Mouse (Mus musculus): ENCODE data around the gene Cdk14. TPM values are rescaled to one million over a fixed set of nuclear protein-coding genes. Genes with fewer than 3 reads are reported as not detected.

Cdk14 gene
- polyA plus RNA-seq, 1 experiment from 2014 or later: 21.8 TPM

GRCm38 (mm10) chr5:5261725-5262296, 158.3 kb downstream of the Cdk14 start:
- Histone ChIP-seq H3K9me3 (ENCODE audit: control insufficient read depth, low read length) (no peaks in the 10 kb centered on the region), H3K27me3 (ENCODE audit: control insufficient read depth, insufficient read depth, low read length) (no peaks in the 10 kb centered on the region), H3K9ac (ENCODE audit: low read length) (peak overlapping the region; percentile 59), H3K4me2 (ENCODE audit: low read length) (peak overlapping the region; percentile 58), H3K36me3 (ENCODE audit: control insufficient read depth, insufficient read depth, low read length) (no peaks in the 10 kb centered on the region), H3K27ac (replicated peaks in 1 of 2; ENCODE audit: control insufficient read depth in 1 of 2, insufficient read depth in 1 of 2, low read depth in 2 of 2, low read length in 2 of 2) (peak overlapping the region; percentile 73 to 87), H3K4me1 (ENCODE audit: control insufficient read depth in 2 of 2, insufficient read depth in 2 of 2, low read length in 2 of 2) (peaks cover 12 to 41% of the 10 kb centered on the region in 2 experiments), H3K4me3 (ENCODE audit: control insufficient read depth in 1 of 2, insufficient read depth in 1 of 2, low read depth in 1 of 2, low read length in 2 of 2) (peak overlapping the region in 1 of 2 experiments; percentile 22; a peak in 2 of 4 replicates)
- 56% methylated on average over 14 of the region's 14 CpGs for WGBS
- 0 out of 2 replicates have a peak, but pooled peaks have one; percentile 13 for ATAC-seq (ENCODE audit: insufficient number of reproducible peaks, insufficient read depth, low FRiP score, low read depth)

DNA sequence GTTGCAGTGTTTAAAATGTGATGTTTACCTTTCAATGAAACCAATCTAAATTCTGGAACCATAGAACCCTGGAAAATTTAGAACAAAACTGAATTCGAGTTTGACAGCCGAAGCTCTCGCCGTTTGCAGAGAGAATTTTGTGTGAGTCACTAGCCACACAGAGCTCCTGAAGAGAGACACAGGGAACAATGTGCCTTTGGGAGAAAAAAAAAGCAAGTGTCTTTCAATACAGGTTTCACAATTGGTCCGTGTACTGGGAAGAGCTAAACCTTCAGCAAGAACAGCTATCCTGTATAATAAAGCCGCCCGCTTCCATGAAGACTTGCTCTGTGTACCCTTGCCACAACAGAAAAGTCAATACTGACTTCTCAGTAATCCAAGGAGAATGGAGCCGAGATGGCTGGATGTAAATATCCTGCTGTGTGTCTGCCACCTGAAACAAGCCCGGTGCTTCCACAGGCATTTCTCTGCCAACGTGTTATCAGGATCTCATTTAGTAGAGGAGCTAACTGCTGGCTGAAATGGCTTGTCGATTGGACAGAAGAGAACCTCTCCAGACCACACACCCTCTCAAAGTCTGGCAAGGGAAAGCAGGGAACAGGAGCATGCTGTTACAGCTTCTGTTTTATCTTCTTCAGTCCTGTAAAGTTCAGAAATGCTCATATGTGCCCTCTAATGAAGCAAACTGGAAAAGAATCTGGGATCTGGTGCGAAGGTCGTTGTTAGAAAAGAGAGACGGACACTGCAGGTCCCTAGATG, 159.0 kb downstream of the Cdk14 start:
- Histone ChIP-seq H3K27me3 (ENCODE audit: control insufficient read depth, insufficient read depth, low read length) (no peaks in the 10 kb centered on the region), H3K27ac (replicated peaks in 1 of 2; ENCODE audit: control insufficient read depth in 1 of 2, insufficient read depth in 1 of 2, low read depth in 2 of 2, low read length in 2 of 2) (peak overlapping the region; percentile 73 to 87), H3K4me3 (ENCODE audit: control insufficient read depth in 1 of 2, insufficient read depth in 1 of 2, low read depth in 1 of 2, low read length in 2 of 2) (peak overlapping the region in 1 of 2 experiments; percentile 22; a peak in 3 of 4 replicates), H3K4me1 (ENCODE audit: control insufficient read depth in 2 of 2, insufficient read depth in 2 of 2, low read length in 2 of 2) (peaks cover 12 to 41% of the 10 kb centered on the region in 2 experiments), H3K9ac (ENCODE audit: low read length) (peak overlapping the region; percentile 59), H3K36me3 (ENCODE audit: control insufficient read depth, insufficient read depth, low read length) (no peaks in the 10 kb centered on the region), H3K4me2 (ENCODE audit: low read length) (peak overlapping the region; percentile 58), H3K9me3 (ENCODE audit: control insufficient read depth, low read length) (no peaks in the 10 kb centered on the region)
- 36% methylated on average over 14 of the region's 14 CpGs for WGBS
- ATAC-seq (ENCODE audit: insufficient number of reproducible peaks, insufficient read depth, low FRiP score, low read depth): peak; percentile 72; the same call in 1 of the 2 replicates

GRCm38 (mm10) chr5:5260309-5260708, 159.8 kb downstream of the Cdk14 start:
- Histone ChIP-seq H3K9me3 (ENCODE audit: control insufficient read depth, low read length) (no peaks in the 10 kb centered on the region), H3K27me3 (ENCODE audit: control insufficient read depth, insufficient read depth, low read length) (no peaks in the 10 kb centered on the region), H3K36me3 (ENCODE audit: control insufficient read depth, insufficient read depth, low read length) (no peaks in the 10 kb centered on the region), H3K9ac (ENCODE audit: low read length) (no peak overlapping the region), H3K27ac (replicated peaks in 1 of 2; ENCODE audit: control insufficient read depth in 1 of 2, insufficient read depth in 1 of 2, low read depth in 2 of 2, low read length in 2 of 2) (peak overlapping the region in 1 of 2 experiments; percentile 10; a peak in 2 of 4 replicates), H3K4me1 (ENCODE audit: control insufficient read depth in 2 of 2, insufficient read depth in 2 of 2, low read length in 2 of 2) (peaks cover 12 to 37% of the 10 kb centered on the region in 2 experiments), H3K4me3 (ENCODE audit: control insufficient read depth in 1 of 2, insufficient read depth in 1 of 2, low read depth in 1 of 2, low read length in 2 of 2) (no peak overlapping the region), H3K4me2 (ENCODE audit: low read length) (0 out of 2 replicates have a peak overlapping the region, but pooled peaks have one; percentile 58)
- 34% methylated on average over 7 of the region's 7 CpGs for WGBS
- no peak for ATAC-seq (ENCODE audit: insufficient number of reproducible peaks, insufficient read depth, low FRiP score, low read depth)

DNA sequence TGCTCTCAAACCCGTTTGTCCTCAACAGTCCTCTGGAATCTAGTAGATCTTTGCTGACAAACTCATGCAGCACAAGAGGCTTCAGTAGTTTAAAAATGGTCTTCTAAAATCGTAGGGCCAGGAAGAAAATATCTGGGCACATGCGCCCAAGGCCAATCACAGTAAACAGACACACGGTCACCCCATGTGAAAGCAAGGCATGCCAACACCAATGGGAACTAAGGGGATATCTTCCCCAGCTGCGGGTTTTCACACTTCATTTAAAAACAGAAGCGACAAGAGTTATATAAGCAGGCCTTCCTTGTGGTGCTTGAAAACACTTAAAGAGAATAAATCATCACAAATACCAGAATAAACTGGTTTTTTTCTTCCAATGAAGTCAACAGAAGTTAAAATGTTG, 165.7 kb downstream of the Cdk14 start:
- H3K4me2 ChIP-seq (ENCODE audit: low read length): no peak overlapping the region

DNA sequence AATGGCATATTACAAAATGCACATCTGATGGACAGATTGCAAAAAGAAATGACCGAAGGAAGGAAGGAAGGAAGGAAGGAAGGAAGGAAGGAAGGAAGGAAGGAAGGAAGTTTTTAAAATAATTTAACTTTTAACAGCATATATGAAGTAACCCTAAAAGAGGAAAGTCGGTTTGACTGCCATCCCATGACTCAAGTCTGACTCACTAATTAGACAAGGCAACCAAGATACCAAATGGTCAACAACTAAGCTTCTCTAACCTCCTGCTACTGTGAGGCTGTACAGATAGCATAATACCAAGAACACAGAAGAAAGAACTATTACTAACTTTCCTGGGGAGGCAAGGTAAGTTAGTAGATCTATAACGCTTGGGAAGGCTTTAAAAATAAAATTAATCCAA, 166.9 kb downstream of the Cdk14 start:
- peaks cover 0 to 2% of the 10 kb centered on the region in 2 experiments; a peak in 1 of 4 replicates for H3K4me1 ChIP-seq (ENCODE audit: control insufficient read depth in 2 of 2, insufficient read depth in 2 of 2, low read length in 2 of 2)
- no peaks in the 10 kb centered on the region for H3K9me3 ChIP-seq (ENCODE audit: control insufficient read depth, low read length)
- no peak overlapping the region for H3K9ac ChIP-seq (ENCODE audit: low read length)
- no peak overlapping the region for H3K4me3 ChIP-seq (ENCODE audit: control insufficient read depth in 1 of 2, insufficient read depth in 1 of 2, low read depth in 1 of 2, low read length in 2 of 2)
- H3K27me3 ChIP-seq (ENCODE audit: control insufficient read depth, insufficient read depth, low read length): no peaks in the 10 kb centered on the region
- H3K36me3 ChIP-seq (ENCODE audit: control insufficient read depth, insufficient read depth, low read length): 0 out of 2 replicates have a peak, but pooled peaks cover 2% of the 10 kb centered on the region
- H3K27ac ChIP-seq (replicated peaks in 1 of 2; ENCODE audit: control insufficient read depth in 1 of 2, insufficient read depth in 1 of 2, low read depth in 2 of 2, low read length in 2 of 2): no peak overlapping the region
- no peak for ATAC-seq (ENCODE audit: insufficient number of reproducible peaks, insufficient read depth, low FRiP score, low read depth)
- 85% methylated on average over 3 of the region's 3 CpGs for WGBS
- H3K4me2 ChIP-seq (ENCODE audit: low read length): no peak overlapping the region

More for the DNA sequence above, 165.7 kb downstream of the Cdk14 start:
- Histone ChIP-seq H3K36me3 (ENCODE audit: control insufficient read depth, insufficient read depth, low read length) (no peaks in the 10 kb centered on the region), H3K9me3 (ENCODE audit: control insufficient read depth, low read length) (no peaks in the 10 kb centered on the region), H3K4me3 (ENCODE audit: control insufficient read depth in 1 of 2, insufficient read depth in 1 of 2, low read depth in 1 of 2, low read length in 2 of 2) (no peak overlapping the region), H3K27ac (replicated peaks in 1 of 2; ENCODE audit: control insufficient read depth in 1 of 2, insufficient read depth in 1 of 2, low read depth in 2 of 2, low read length in 2 of 2) (no peak overlapping the region), H3K4me1 (ENCODE audit: control insufficient read depth in 2 of 2, insufficient read depth in 2 of 2, low read length in 2 of 2) (peaks cover 0 to 8% of the 10 kb centered on the region in 2 experiments; a peak in 2 of 4 replicates), H3K9ac (ENCODE audit: low read length) (no peak overlapping the region), H3K27me3 (ENCODE audit: control insufficient read depth, insufficient read depth, low read length) (no peaks in the 10 kb centered on the region)
- no peak for ATAC-seq (ENCODE audit: insufficient number of reproducible peaks, insufficient read depth, low FRiP score, low read depth)
- 80% methylated on average over 6 of the region's 6 CpGs for WGBS

DNA sequence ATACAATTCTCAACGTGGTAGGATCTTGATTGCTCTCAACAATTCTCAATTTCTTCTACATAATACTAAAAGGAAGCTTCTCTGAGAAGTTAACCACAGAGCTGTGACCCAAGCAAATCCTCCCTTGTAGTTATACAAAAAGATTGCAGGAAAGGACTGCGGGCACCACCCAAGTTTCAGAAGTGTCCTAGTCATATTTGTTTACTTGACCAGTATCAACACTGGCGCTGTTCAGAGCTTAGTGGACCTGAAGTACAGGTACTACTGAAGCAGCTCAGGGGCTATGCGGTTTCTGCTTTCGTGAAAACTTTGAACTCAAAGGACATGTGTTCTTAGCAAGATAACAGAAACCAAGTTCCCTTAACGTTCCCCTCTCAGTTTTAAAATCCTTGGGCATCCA, 172.4 kb downstream of the Cdk14 start:
- Histone ChIP-seq H3K27ac (replicated peaks in 1 of 2; ENCODE audit: control insufficient read depth in 1 of 2, insufficient read depth in 1 of 2, low read depth in 2 of 2, low read length in 2 of 2) (no peak overlapping the region), H3K9ac (ENCODE audit: low read length) (no peak overlapping the region), H3K27me3 (ENCODE audit: control insufficient read depth, insufficient read depth, low read length) (no peaks in the 10 kb centered on the region), H3K4me1 (ENCODE audit: control insufficient read depth in 2 of 2, insufficient read depth in 2 of 2, low read length in 2 of 2) (0 out of 4 replicates have a peak, but pooled peaks cover 0 to 3% of the 10 kb centered on the region in 2 experiments), H3K4me2 (ENCODE audit: low read length) (no peak overlapping the region), H3K36me3 (ENCODE audit: control insufficient read depth, insufficient read depth, low read length) (0 out of 2 replicates have a peak, but pooled peaks cover 3% of the 10 kb centered on the region), H3K4me3 (ENCODE audit: control insufficient read depth in 1 of 2, insufficient read depth in 1 of 2, low read depth in 1 of 2, low read length in 2 of 2) (no peak overlapping the region), H3K9me3 (ENCODE audit: control insufficient read depth, low read length) (no peaks in the 10 kb centered on the region)
- no peak for ATAC-seq (ENCODE audit: insufficient number of reproducible peaks, insufficient read depth, low FRiP score, low read depth)
- 87% methylated on average over 6 of the region's 6 CpGs for WGBS

- no peaks in the 10 kb centered on the region for H3K9me3 ChIP-seq (ENCODE audit: control insufficient read depth, low read length)
- no peak overlapping the region for H3K4me2 ChIP-seq (ENCODE audit: low read length)
- 77% methylated on average over 2 of the region's 2 CpGs for WGBS
- H3K4me1 ChIP-seq (ENCODE audit: control insufficient read depth in 2 of 2, insufficient read depth in 2 of 2, low read length in 2 of 2): 0 out of 4 replicates have a peak, but pooled peaks cover 0 to 6% of the 10 kb centered on the region in 2 experiments
- no peak overlapping the region for H3K4me3 ChIP-seq (ENCODE audit: control insufficient read depth in 1 of 2, insufficient read depth in 1 of 2, low read depth in 1 of 2, low read length in 2 of 2)
- no peaks in the 10 kb centered on the region for H3K27me3 ChIP-seq (ENCODE audit: control insufficient read depth, insufficient read depth, low read length)
- 0 out of 2 replicates have a peak, but pooled peaks cover 3% of the 10 kb centered on the region for H3K36me3 ChIP-seq (ENCODE audit: control insufficient read depth, insufficient read depth, low read length)
- H3K9ac ChIP-seq (ENCODE audit: low read length): no peak overlapping the region
- no peak for ATAC-seq (ENCODE audit: insufficient number of reproducible peaks, insufficient read depth, low FRiP score, low read depth)
- H3K27ac ChIP-seq (replicated peaks in 1 of 2; ENCODE audit: control insufficient read depth in 1 of 2, insufficient read depth in 1 of 2, low read depth in 2 of 2, low read length in 2 of 2): no peak overlapping the region
Measured at GRCm38 (mm10) chr5:5246534-5247175, 173.5 kb downstream of the Cdk14 start.

All from heart, embryonic 14.5 days (tissue).